Mouse (Mus musculus) layer of hippocampus, adult 9-10 months (tissue): ENCODE data around the gene Cdk5.

Experiments used
- DNase-seq: peaks from one replicate; pipeline ENCODE4 v3.0.0; 2022; ENCODE audit warnings: low spot score

Gene Cdk5

DNA sequence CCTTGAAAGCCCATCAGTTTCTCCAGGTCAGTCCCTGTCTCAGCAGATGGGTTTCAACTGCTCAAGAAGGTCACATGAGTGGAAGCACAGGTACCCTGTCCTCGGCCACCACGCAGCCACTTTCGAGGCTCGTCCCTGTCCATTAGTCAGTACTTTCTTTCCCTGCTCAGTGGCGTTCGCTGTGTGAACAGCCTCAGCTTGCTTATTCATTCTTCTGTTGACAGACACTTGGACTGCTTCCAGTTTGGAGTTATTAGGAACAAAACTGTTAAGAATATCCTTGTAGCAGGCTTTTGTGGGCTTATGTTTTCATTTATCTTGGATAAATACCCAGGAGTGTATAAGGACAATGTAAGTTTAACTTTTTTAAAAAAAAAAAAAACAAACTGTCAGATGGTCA is 49.1 kb downstream of the Cdk5 start:
- no peak for DNase-seq

DNA sequence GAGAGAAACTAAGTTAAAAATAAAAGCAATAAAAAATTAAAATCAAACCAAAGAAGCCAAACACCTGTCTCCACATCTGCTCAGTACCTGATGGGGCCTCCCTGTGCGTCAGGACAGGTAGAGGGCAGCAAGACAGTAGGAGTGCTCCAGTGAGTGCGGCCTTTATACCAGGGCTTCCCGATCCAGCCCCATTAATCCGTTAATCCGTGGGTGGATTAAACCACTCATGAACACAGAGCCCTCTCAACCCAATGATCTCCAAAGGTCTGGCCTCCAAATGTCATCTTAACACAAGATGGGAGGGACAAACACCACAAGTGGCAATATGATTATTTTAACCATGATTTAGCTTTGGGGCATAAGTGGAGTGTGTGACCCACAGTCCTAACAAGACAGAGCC is 49.5 kb downstream of the Cdk5 start:
- DNase-seq = no peak

DNA sequence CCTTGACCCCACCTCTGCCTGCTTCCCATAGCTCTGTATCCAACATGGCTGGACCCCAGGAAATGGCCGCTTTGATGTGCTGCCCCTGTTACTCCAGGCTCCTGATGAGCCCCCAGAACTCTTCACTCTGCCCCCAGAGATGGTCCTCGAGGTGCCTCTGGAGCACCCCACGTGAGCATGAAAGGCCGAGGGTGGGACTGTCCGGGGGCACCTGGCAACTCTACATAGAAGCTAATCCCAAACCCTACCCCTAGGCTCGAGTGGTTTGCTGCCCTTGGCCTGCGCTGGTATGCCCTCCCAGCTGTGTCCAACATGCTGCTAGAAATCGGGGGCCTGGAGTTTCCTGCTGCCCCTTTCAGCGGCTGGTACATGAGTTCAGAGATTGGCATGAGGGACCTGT is 53.6 kb downstream of the Cdk5 start:
- no peak for DNase-seq
